Mouse (Mus musculus) liver, embryonic 12.5 days (tissue): ENCODE measurements around the gene Lrpap1. TPM values are rescaled to one million over a fixed set of nuclear protein-coding genes. Genes with fewer than 3 reads are reported as not detected.
A peak's percentile ranks its signal among the peaks of the same experiment; 100 is the strongest.

Source experiments
- ATAC-seq: fragments of 200-750 bp; cut with Nextera tagmentation; 2 replicates; pipeline ENCODE4 v1.8.0; 2017; ENCODE audit warnings: moderate number of reproducible peaks, mild to moderate bottlenecking, moderate library complexity
- H3K27ac ChIP-seq: fragments of 300-500 bp; sonication (generic); 2 replicates; pipeline ENCODE4 v1.5.1; 2016; ENCODE audit warnings: mild to moderate bottlenecking
- H3K27me3 ChIP-seq: fragments of 300-500 bp; sonication (generic); replicated peaks from 2 replicates; pipeline ENCODE4 v1.6.1; 2016; ENCODE audit warnings: mild to moderate bottlenecking, moderate library complexity
- H3K36me3 ChIP-seq: fragments of 300-500 bp; sonication (generic); 2 replicates; pipeline ENCODE4 v1.6.1; 2016; ENCODE audit warnings: mild to moderate bottlenecking, moderate library complexity
- H3K4me1 ChIP-seq: fragments of 300-500 bp; sonication (generic); 2 replicates; pipeline ENCODE4 v1.6.1; 2016
- H3K4me2 ChIP-seq: fragments of 300-500 bp; sonication (generic); 2 replicates; pipeline ENCODE4 v1.6.1; 2016; ENCODE audit warnings: mild to moderate bottlenecking, moderate library complexity
- H3K4me3 ChIP-seq: fragments of 300-500 bp; sonication (generic); 2 replicates; pipeline ENCODE4 v1.5.1; 2016; ENCODE audit warnings: mild to moderate bottlenecking, moderate library complexity
- H3K9ac ChIP-seq: fragments of 300-500 bp; sonication (generic); 2 replicates; pipeline ENCODE4 v1.6.1; 2016; ENCODE audit warnings: mild to moderate bottlenecking, moderate library complexity
- H3K9me3 ChIP-seq: fragments of 300-500 bp; sonication (generic); replicated peaks from 2 replicates; pipeline ENCODE4 v1.6.1; 2016; ENCODE audit warnings: mild to moderate bottlenecking, moderate library complexity
- WGBS: fragments of 180-500 bp; shearing (Covaris S2); methylation state at CpG from one replicate; pipeline ENCODE4 v1.1.7; 2016; ENCODE audit not compliant: insufficient replicate concordance; 5-methylcytosine and 5-hydroxymethylcytosine counted together
- polyA plus RNA-seq: library from polyadenylated mRNA; unstranded; fragments of >200 nt; fragmentation: Nextera tagmentation; extraction: Ambion mirVana; gene quantifications from 2 replicates; pipeline ENCODE4 v1.2.1, GENCODE M21; 2016

Lrpap1 gene
- polyA plus RNA-seq, 1 experiment from 2014 or later, result 78.4 TPM

GRCm38 (mm10) chr5:35138183-35138611 is 32.6 kb upstream of the Lrpap1 start:
- H3K4me2 ChIP-seq, result no peak overlapping the region
- WGBS, result 71% methylated on average over 11 of the region's 11 CpGs
- H3K27me3 ChIP-seq, result peaks cover 31% of the 10 kb centered on the region; the same call in 1 of the 2 replicates
- no peak overlapping the region for H3K27ac ChIP-seq
- H3K9me3 ChIP-seq, result no peaks in the 10 kb centered on the region
- H3K36me3 ChIP-seq, result no peaks in the 10 kb centered on the region
- no peak for ATAC-seq
- no peak overlapping the region for H3K4me3 ChIP-seq
- no peaks in the 10 kb centered on the region for H3K4me1 ChIP-seq
- H3K9ac ChIP-seq, result no peak overlapping the region

DNA sequence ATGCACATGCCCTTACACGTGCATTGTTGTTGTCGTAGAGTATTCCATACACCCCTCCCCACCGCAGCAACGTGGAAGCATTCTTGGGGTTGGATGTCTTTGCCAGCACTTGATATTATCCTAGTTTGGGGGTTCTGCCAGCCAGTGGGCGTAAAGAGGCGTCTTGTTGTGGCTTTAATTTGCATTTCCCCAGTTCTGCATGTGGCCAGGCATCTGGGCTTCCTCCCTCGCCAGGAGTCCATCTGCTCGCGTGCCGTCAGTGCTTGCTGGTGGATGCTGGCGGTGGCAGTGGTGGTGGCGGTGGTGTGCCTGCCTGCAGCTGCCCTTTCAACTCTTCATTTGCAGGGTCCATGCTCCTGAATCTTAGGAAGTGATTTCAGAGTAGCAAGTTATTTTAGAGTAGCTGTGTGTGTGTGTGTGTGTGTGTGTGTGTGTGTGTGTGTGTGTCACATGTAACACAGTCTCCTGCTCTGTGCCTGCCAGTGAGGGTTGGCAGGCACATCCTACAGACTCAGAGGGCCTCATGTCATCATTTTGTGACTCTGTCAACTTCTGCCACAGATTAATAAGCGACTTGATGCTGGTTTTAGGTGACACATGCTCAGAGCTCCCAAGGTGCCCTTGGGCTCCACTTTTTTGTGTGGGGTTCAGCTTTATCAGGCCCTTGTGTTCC is 32.1 kb upstream of the Lrpap1 start:
- WGBS, result 63% methylated on average over 13 of the region's 13 CpGs
- Histone ChIP-seq H3K4me2 (no peak overlapping the region), H3K27ac (no peak overlapping the region), H3K4me3 (no peak overlapping the region), H3K9ac (no peak overlapping the region), H3K4me1 (no peaks in the 10 kb centered on the region), H3K27me3 (peaks cover 31% of the 10 kb centered on the region; the same call in 1 of the 2 replicates), H3K36me3 (no peaks in the 10 kb centered on the region), H3K9me3 (no peaks in the 10 kb centered on the region)
- ATAC-seq, result no peak

DNA sequence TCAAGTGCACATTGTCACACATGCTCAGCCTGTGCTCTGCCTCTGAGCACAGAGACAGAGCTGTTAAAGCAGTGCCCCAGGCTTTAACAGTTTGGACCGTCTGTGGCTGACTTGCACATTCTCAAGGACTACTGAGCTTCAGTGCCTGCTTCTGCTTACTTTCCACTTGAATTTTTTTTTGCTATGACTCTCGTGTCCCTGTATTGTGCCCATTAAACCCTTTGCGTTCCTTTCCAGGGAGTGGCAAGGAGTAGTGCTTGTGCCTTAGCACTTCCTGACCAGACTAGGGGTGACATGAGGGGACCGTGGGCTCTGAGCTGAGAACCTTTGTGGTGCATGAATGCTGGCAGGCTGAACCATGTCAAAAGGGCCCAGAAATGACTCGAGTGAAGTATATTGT is 30.3 kb upstream of the Lrpap1 start:
- Histone ChIP-seq H3K9me3 (0 out of 2 replicates have a peak, but pooled peaks cover under 1% of the 10 kb centered on the region), H3K27ac (no peak overlapping the region), H3K4me1 (no peaks in the 10 kb centered on the region), H3K27me3 (peaks cover 14% of the 10 kb centered on the region), H3K36me3 (no peaks in the 10 kb centered on the region), H3K9ac (no peak overlapping the region), H3K4me2 (no peak overlapping the region), H3K4me3 (no peak overlapping the region)
- ATAC-seq, result no peak
- WGBS, result 54% methylated on average over 5 of the region's 5 CpGs

GRCm38 (mm10) chr5:35134286-35134685 is 28.7 kb upstream of the Lrpap1 start:
- H3K4me3 ChIP-seq, result no peak overlapping the region
- ATAC-seq, result no peak
- WGBS, result 54% methylated on average over 3 of the region's 3 CpGs

DNA sequence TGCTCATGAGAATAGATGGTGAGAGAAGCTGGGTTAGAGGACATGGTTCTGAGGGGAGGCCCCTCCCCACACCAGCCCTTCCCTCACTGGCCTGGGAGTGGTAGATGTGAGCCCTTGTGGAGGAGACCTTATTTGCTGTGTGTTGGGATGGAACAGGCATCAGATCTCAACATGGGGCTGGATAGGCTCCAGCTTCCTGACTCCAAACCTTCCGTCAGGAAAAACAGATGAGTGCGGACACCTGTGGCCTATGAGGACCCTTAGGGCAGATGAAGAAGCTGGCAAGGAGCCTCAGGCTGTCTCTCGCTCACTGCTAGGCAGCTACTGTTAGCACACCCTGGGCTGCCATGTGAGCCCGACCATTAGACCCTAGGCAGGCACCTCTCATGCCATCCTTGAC is 27.9 kb upstream of the Lrpap1 start:
- H3K27me3 ChIP-seq, result peaks cover 15% of the 10 kb centered on the region
- no peak for ATAC-seq

More at GRCm38 (mm10) chr5:35134286-35134685, 28.7 kb upstream of the Lrpap1 start:
- H3K27ac ChIP-seq, result no peak overlapping the region
- no peaks in the 10 kb centered on the region for H3K36me3 ChIP-seq
- no peak overlapping the region for H3K9ac ChIP-seq
- H3K4me2 ChIP-seq, result no peak overlapping the region
- H3K27me3 ChIP-seq, result peaks cover 7% of the 10 kb centered on the region
- 0 out of 2 replicates have a peak, but pooled peaks cover 4% of the 10 kb centered on the region for H3K9me3 ChIP-seq
- H3K4me1 ChIP-seq, result no peaks in the 10 kb centered on the region

DNA sequence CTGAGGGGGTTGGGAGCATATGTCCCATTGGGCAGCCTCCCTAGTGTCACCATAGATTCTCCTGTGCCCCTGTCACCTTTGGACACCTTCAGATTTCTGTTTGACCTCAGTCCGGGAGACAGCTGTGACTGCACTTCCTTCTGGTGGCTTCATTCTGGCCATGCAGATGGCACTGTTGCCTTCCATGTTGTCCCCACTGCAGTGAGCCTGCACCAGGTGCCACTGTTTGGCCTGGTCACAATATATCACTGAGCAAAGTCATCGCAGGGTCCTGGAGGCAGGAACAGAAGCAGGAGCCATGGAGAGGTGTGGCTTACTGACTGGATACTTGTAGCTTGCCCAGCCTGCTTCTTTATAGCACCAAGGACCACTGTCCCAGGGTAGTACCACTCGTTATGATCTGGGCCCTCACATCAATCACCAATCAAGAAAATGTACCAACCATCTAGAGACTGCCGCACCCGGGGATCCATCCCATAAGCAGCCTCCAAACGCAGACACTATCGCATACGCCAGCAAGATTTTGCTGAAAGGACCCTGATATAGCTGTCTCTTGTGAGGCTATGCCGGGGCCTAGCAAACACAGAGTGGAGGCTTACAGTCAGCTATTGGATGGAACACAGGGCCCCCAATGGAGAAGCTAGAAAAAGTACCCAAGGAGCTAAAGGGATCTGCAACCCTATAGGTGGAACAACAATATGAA is 26.9 kb upstream of the Lrpap1 start:
- Histone ChIP-seq H3K4me3 (no peak overlapping the region), H3K9ac (no peak overlapping the region), H3K4me1 (no peaks in the 10 kb centered on the region), H3K4me2 (no peak overlapping the region), H3K27me3 (peaks cover 18% of the 10 kb centered on the region), H3K9me3 (0 out of 2 replicates have a peak, but pooled peaks cover 4% of the 10 kb centered on the region), H3K27ac (no peak overlapping the region), H3K36me3 (no peaks in the 10 kb centered on the region)
- 78% methylated on average over 9 of the region's 9 CpGs for WGBS
- ATAC-seq, result no peak

More for the DNA sequence above, 27.9 kb upstream of the Lrpap1 start:
- Histone ChIP-seq H3K9ac (no peak overlapping the region), H3K4me2 (no peak overlapping the region), H3K4me3 (no peak overlapping the region), H3K27ac (no peak overlapping the region), H3K36me3 (no peaks in the 10 kb centered on the region), H3K9me3 (0 out of 2 replicates have a peak, but pooled peaks cover 4% of the 10 kb centered on the region), H3K4me1 (no peaks in the 10 kb centered on the region)
- WGBS, result 76% methylated on average over 4 of the region's 4 CpGs

GRCm38 (mm10) chr5:35131773-35132172 is 26.2 kb upstream of the Lrpap1 start:
- Histone ChIP-seq H3K9me3 (0 out of 2 replicates have a peak, but pooled peaks cover 4% of the 10 kb centered on the region), H3K4me3 (no peak overlapping the region), H3K27ac (no peak overlapping the region), H3K4me1 (no peaks in the 10 kb centered on the region), H3K9ac (no peak overlapping the region), H3K36me3 (no peaks in the 10 kb centered on the region), H3K4me2 (no peak overlapping the region), H3K27me3 (peaks cover 18% of the 10 kb centered on the region)
- ATAC-seq, result peak; percentile 42; the same call in 1 of the 2 replicates
- WGBS, result 10% methylated on average over 7 of the region's 7 CpGs

GRCm38 (mm10) chr5:35131237-35131636 is 25.7 kb upstream of the Lrpap1 start:
- H3K4me1 ChIP-seq, result no peaks in the 10 kb centered on the region
- no peaks in the 10 kb centered on the region for H3K36me3 ChIP-seq
- H3K27ac ChIP-seq, result no peak overlapping the region
- H3K9ac ChIP-seq, result no peak overlapping the region
- WGBS, result 4% methylated on average over 1 of the region's 1 CpGs
- no peak for ATAC-seq
- H3K9me3 ChIP-seq, result 0 out of 2 replicates have a peak, but pooled peaks cover 4% of the 10 kb centered on the region
- no peak overlapping the region for H3K4me3 ChIP-seq
- no peak overlapping the region for H3K4me2 ChIP-seq
- peaks cover 18% of the 10 kb centered on the region for H3K27me3 ChIP-seq

DNA sequence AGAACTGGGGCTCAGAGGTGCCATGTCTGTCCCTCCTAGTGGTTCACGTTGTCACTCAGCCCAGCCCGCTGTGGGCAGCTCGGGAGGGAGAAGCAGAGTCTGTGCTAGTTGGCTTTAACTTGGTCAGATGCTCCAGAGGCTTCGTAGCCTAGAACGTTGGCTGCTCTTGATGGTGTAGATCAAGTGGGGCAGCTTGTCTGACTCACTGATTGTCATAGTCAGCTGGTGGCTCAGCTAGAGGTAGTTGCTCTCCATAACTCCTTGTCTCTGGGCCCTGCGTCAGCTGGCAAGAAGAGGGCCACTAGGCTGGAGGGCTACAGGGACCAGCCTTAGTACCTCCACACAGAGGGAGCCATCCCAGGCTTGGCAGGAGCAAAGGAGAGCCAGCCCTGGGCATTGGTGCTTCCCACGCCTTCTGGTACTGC is 24.2 kb upstream of the Lrpap1 start:
- no peak for ATAC-seq
- 0 out of 2 replicates have a peak, but pooled peaks cover 4% of the 10 kb centered on the region for H3K9me3 ChIP-seq
- no peak overlapping the region for H3K4me3 ChIP-seq
- 84% methylated on average over 7 of the region's 7 CpGs for WGBS
- H3K4me2 ChIP-seq, result no peak overlapping the region
- no peak overlapping the region for H3K9ac ChIP-seq
- peaks cover 26% of the 10 kb centered on the region for H3K27me3 ChIP-seq
- no peaks in the 10 kb centered on the region for H3K4me1 ChIP-seq
- H3K36me3 ChIP-seq, result no peaks in the 10 kb centered on the region
- no peak overlapping the region for H3K27ac ChIP-seq

GRCm38 (mm10) chr5:35129208-35129607 is 23.6 kb upstream of the Lrpap1 start:
- H3K4me1 ChIP-seq, result no peaks in the 10 kb centered on the region
- 0 out of 2 replicates have a peak, but pooled peaks cover 4% of the 10 kb centered on the region for H3K9me3 ChIP-seq
- no peak overlapping the region for H3K9ac ChIP-seq
- peaks cover 31% of the 10 kb centered on the region for H3K27me3 ChIP-seq
- WGBS, result 79% methylated on average over 16 of the region's 16 CpGs
- H3K4me3 ChIP-seq, result no peak overlapping the region
- H3K4me2 ChIP-seq, result no peak overlapping the region
- no peak for ATAC-seq
- H3K36me3 ChIP-seq, result no peaks in the 10 kb centered on the region
- no peak overlapping the region for H3K27ac ChIP-seq

DNA sequence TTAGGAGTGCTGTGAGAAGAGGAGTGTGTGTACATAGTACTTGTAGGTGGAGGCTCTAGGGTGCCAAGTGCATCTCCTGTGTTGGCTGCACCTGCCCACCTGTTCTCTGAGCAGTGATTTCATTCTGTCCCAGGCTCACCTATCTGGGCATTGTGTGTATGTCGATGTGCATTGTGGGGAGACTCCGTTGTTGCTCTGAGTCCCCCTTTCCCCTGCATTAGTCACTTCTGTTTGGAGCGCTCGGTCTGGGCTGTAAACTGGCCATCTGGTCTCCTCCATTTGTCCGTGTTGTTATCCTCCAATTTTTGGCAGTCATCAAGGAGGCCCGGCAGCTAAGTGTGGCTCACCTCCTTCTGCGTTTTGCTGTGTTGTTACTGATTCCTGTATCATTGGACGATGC is 14.5 kb upstream of the Lrpap1 start:
- Histone ChIP-seq H3K27ac (no peak overlapping the region), H3K9ac (no peak overlapping the region), H3K9me3 (no peaks in the 10 kb centered on the region), H3K4me2 (no peak overlapping the region), H3K4me3 (no peak overlapping the region), H3K27me3 (peaks cover 39% of the 10 kb centered on the region), H3K4me1 (peaks cover 24% of the 10 kb centered on the region), H3K36me3 (no peaks in the 10 kb centered on the region)
- WGBS, result 75% methylated on average over 8 of the region's 8 CpGs
- no peak for ATAC-seq

GRCm38 (mm10) chr5:35118418-35118817 is 12.9 kb upstream of the Lrpap1 start:
- Histone ChIP-seq H3K9me3 (no peaks in the 10 kb centered on the region), H3K9ac (no peak overlapping the region), H3K4me1 (peaks cover 24% of the 10 kb centered on the region), H3K4me3 (no peak overlapping the region), H3K27ac (no peak overlapping the region), H3K27me3 (peaks cover 33% of the 10 kb centered on the region), H3K4me2 (no peak overlapping the region), H3K36me3 (no peaks in the 10 kb centered on the region)
- 82% methylated on average over 2 of the region's 2 CpGs for WGBS
- no peak for ATAC-seq
